Comparison of ENCODE assay signal across 8 mouse cellular contexts in genomic region chr15:92050996-92051352, GRCm38 (mm10). TPM values are rescaled to one million over a fixed set of nuclear protein-coding genes. Genes with fewer than 3 reads are reported as not detected.
A peak's percentile ranks its signal among the peaks of the same experiment; 100 is the strongest.
DNase-seq lines count a peak whose midpoint lies in the region; ATAC-seq and TF ChIP-seq lines count a peak whose summit lies in the region.

TSS of gene Cntn1 (plus strand) at chr15:92051165.

- peaks cover 7% of the 10 kb centered on the region; the same call in 1 of the 2 replicates for H3K4me1 ChIP-seq in forebrain, embryonic 15.5 days
- H3K4me1 ChIP-seq in intestine, embryonic 14.5 days (replicated peaks; ENCODE audit: control insufficient read depth, insufficient read depth, low read length), result 0 out of 2 replicates have a peak, but pooled peaks cover 6% of the 10 kb centered on the region
- H3K4me1 ChIP-seq in midbrain, embryonic 11.5 days (ENCODE audit: control insufficient read depth, insufficient read depth, low read length), result peaks cover 5% of the 10 kb centered on the region
- H3K4me1 ChIP-seq in stomach, embryonic 14.5 days (ENCODE audit: control insufficient read depth, insufficient read depth, low read length), result no peaks in the 10 kb centered on the region

- no peaks in the 10 kb centered on the region for H3K9me3 ChIP-seq in forebrain, embryonic 15.5 days
- H3K9me3 ChIP-seq in intestine, embryonic 14.5 days (ENCODE audit: control insufficient read depth, low read length), result no peaks in the 10 kb centered on the region
- H3K9me3 ChIP-seq in midbrain, embryonic 11.5 days (ENCODE audit: control insufficient read depth, low read length), result no peaks in the 10 kb centered on the region
- no peaks in the 10 kb centered on the region for H3K9me3 ChIP-seq in stomach, embryonic 14.5 days (ENCODE audit: control insufficient read depth, low read depth, low read length)

- peak within 1 kb of the TSS; percentile 53 for H3K4me3 ChIP-seq in forebrain, embryonic 15.5 days
- H3K4me3 ChIP-seq in intestine, embryonic 14.5 days (ENCODE audit: low read depth, low read length), result peak within 1 kb of the TSS; percentile 48
- peak within 1 kb of the TSS; percentile 77 for H3K4me3 ChIP-seq in left cerebral cortex, adult 2 months
- peak within 1 kb of the TSS; percentile 58 for H3K4me3 ChIP-seq in midbrain, embryonic 11.5 days (ENCODE audit: low read depth, low read length)
- peak within 1 kb of the TSS; percentile 49 for H3K4me3 ChIP-seq in stomach, embryonic 14.5 days (ENCODE audit: low read depth, low read length)

- intact Hi-C loops in left cerebral cortex, adult 2 months (cut with DNase I), result loop anchor here (2.0 to 5.0 kb wide), 4 partner anchors 56 to 171 kb away; no protein-coding TSS in a partner anchor

- peak within 1 kb of the TSS; percentile 76 for H3K27ac ChIP-seq in forebrain, embryonic 15.5 days (replicated peaks)
- no peak within 1 kb of the TSS for H3K27ac ChIP-seq in intestine, embryonic 14.5 days (ENCODE audit: low read depth)
- peak within 1 kb of the TSS; percentile 98 for H3K27ac ChIP-seq in left cerebral cortex, adult 2 months
- H3K27ac ChIP-seq in midbrain, embryonic 11.5 days (ENCODE audit: low read depth, low read length), result no peak within 1 kb of the TSS
- no peak within 1 kb of the TSS for H3K27ac ChIP-seq in stomach, embryonic 14.5 days (ENCODE audit: low read length)

- DNase-seq in R1 (ENCODE audit: low read depth, low spot score), result peak; percentile 79
- peak; percentile 88 for DNase-seq in cerebellum, adult 11-12 months
- peak; percentile 88 for DNase-seq in intestine, embryonic 14.5 days (ENCODE audit: low spot score)
- peak; percentile 89 to 90 for DNase-seq in left cerebral cortex, adult 2 months (ENCODE audit: extremely low spot score in 1 of 2, low spot score in 2 of 2)
- DNase-seq in midbrain, embryonic 11.5 days (ENCODE audit: low spot score, missing footprints), result peak; percentile 98

- WGBS in forebrain, embryonic 15.5 days, result under 1% methylated on average over 17 of the region's 17 CpGs
- WGBS in intestine, embryonic 14.5 days, result 2% methylated on average over 17 of the region's 17 CpGs
- WGBS in midbrain, embryonic 11.5 days, result 0% methylated on average over 17 of the region's 17 CpGs
- under 1% methylated on average over 17 of the region's 17 CpGs for WGBS in stomach, embryonic 14.5 days

- H3K27me3 ChIP-seq in forebrain, embryonic 15.5 days, result no peaks in the 10 kb centered on the region
- H3K27me3 ChIP-seq in intestine, embryonic 14.5 days (replicated peaks; ENCODE audit: control insufficient read depth, insufficient read depth, low read length), result peaks cover 18% of the 10 kb centered on the region
- no peaks in the 10 kb centered on the region; the same call in 1 of the 2 replicates for H3K27me3 ChIP-seq in midbrain, embryonic 11.5 days (ENCODE audit: control insufficient read depth, insufficient read depth, low read length)
- no peaks in the 10 kb centered on the region for H3K27me3 ChIP-seq in stomach, embryonic 14.5 days (ENCODE audit: control insufficient read depth, insufficient read depth, low read length)

- peak within 1 kb of the TSS; percentile 85 for H3K4me2 ChIP-seq in forebrain, embryonic 15.5 days (replicated peaks)
- H3K4me2 ChIP-seq in intestine, embryonic 14.5 days (ENCODE audit: low read length), result peak within 1 kb of the TSS; percentile 98
- peak within 1 kb of the TSS; percentile 98 for H3K4me2 ChIP-seq in midbrain, embryonic 11.5 days
- peak within 1 kb of the TSS; percentile 97 for H3K4me2 ChIP-seq in stomach, embryonic 14.5 days (replicated peaks; ENCODE audit: low read depth, low read length)

- no peaks in the 10 kb centered on the region for H3K36me3 ChIP-seq in forebrain, embryonic 15.5 days
- no peaks in the 10 kb centered on the region for H3K36me3 ChIP-seq in intestine, embryonic 14.5 days (ENCODE audit: control insufficient read depth, insufficient read depth, low read length)
- no peaks in the 10 kb centered on the region for H3K36me3 ChIP-seq in midbrain, embryonic 11.5 days (ENCODE audit: control insufficient read depth, insufficient read depth, low read length)
- no peaks in the 10 kb centered on the region for H3K36me3 ChIP-seq in stomach, embryonic 14.5 days (ENCODE audit: control insufficient read depth, insufficient read depth, low read length)

- TF ChIP-seq CTCF in left cerebral cortex, adult 2 months (IDR thresholded peaks at IDR 0.05), result no peak; the same call in 1 of the 2 replicates

- H3K9ac ChIP-seq in forebrain, embryonic 15.5 days (replicated peaks), result peak within 1 kb of the TSS; percentile 53
- H3K9ac ChIP-seq in intestine, embryonic 14.5 days (ENCODE audit: low read length), result peak within 1 kb of the TSS; percentile 20; the same call in 1 of the 2 replicates
- peak within 1 kb of the TSS; percentile 61 for H3K9ac ChIP-seq in midbrain, embryonic 11.5 days (ENCODE audit: low read length)
- H3K9ac ChIP-seq in stomach, embryonic 14.5 days (replicated peaks; ENCODE audit: low read depth, low read length), result no peak within 1 kb of the TSS

- peak; percentile 98 for ATAC-seq in forebrain, embryonic 15.5 days (replicated peaks)
- ATAC-seq in intestine, embryonic 14.5 days (replicated peaks; ENCODE audit: low FRiP score, low TSS enrichment, low read depth), result peak; percentile 86
- ATAC-seq in midbrain, embryonic 11.5 days (ENCODE audit: low FRiP score), result peak; percentile 99
- peak; percentile 92; the same call in 1 of the 2 replicates for ATAC-seq in stomach, embryonic 14.5 days (ENCODE audit: insufficient number of reproducible peaks, insufficient read depth, low FRiP score, low read depth)
- no peak for ATAC-seq in CD4-positive, CD25-positive, alpha-beta regulatory T cell, adult 4 months

RNA-seq across cellular contexts. Expression of gene Cntn1, which starts in this region (rescaled TPM):
- 24.6 and 29.6 TPM in 2 replicates for polyA plus RNA-seq in forebrain, embryonic 15.5 days (2015; fragmentation: Nextera tagmentation; extraction: Ambion mirVana)
- polyA plus RNA-seq in intestine, embryonic 14.5 days (2014; fragmentation: Nextera tagmentation; extraction: Ambion mirVana), result 2.4 and 3.0 TPM in 2 replicates
- 100 to 1,000 TPM; 287 to 290 TPM for total RNA-seq in left cerebral cortex, adult 2 months (2021)
- 7.4 and 8.2 TPM in 2 replicates for polyA plus RNA-seq in midbrain, embryonic 11.5 days (2014; fragmentation: Nextera tagmentation; extraction: Ambion mirVana)
- 2.9 and 3.5 TPM in 2 replicates for polyA plus RNA-seq in stomach, embryonic 14.5 days (2014; fragmentation: Nextera tagmentation; extraction: Ambion mirVana)
- not detected for polyA plus RNA-seq in CD4-positive, CD25-positive, alpha-beta regulatory T cell, adult 4 months (2017; shearing (Covaris generic))

Comparison
In these comparisons a context has a peak if more than half of its experiments do, and no peak if none do; other contexts are left out.
1. H3K27ac ChIP-seq: peak in forebrain, embryonic 15.5 days (single experiment) and left cerebral cortex, adult 2 months (single experiment); none in intestine, embryonic 14.5 days (single experiment), midbrain, embryonic 11.5 days (single experiment) and stomach, embryonic 14.5 days (single experiment).
2. Peak in every context shown above with its lines, with median percentiles within 50 percentile points of each other: DNase-seq, H3K4me2 ChIP-seq and H3K4me3 ChIP-seq.